Mouse (Mus musculus): ENCODE results near the gene Slc48a1.

The Slc48a1 gene

GRCm38 (mm10) chr15:97825071-97825940 is 47.0 kb downstream of the Slc48a1 start:
- peak; percentile 97 for DNase-seq (ENCODE audit: low spot score in 2 of 2)

- DNase-seq (ENCODE audit: low spot score in 2 of 2) = peak; percentile 71 to 74
Measured at GRCm38 (mm10) chr15:97825941-97826587, 47.7 kb downstream of the Slc48a1 start.

- no peak for DNase-seq (ENCODE audit: low spot score in 2 of 2)
Measured at GRCm38 (mm10) chr15:97826588-97827261, 48.4 kb downstream of the Slc48a1 start.

- no peak for DNase-seq (ENCODE audit: low spot score in 2 of 2)
Measured at GRCm38 (mm10) chr15:97827401-97827800, 49.1 kb downstream of the Slc48a1 start.

- DNase-seq (ENCODE audit: low spot score in 2 of 2) = no peak
Measured at GRCm38 (mm10) chr15:97828221-97828842, 50.0 kb downstream of the Slc48a1 start.

- DNase-seq (ENCODE audit: low spot score in 2 of 2) = no peak
Measured at GRCm38 (mm10) chr15:97828901-97829338, 50.6 kb downstream of the Slc48a1 start.

GRCm38 (mm10) chr15:97829432-97829831 is 51.1 kb downstream of the Slc48a1 start:
- no peak for DNase-seq (ENCODE audit: low spot score in 2 of 2)

GRCm38 (mm10) chr15:97830253-97830787 is 52.0 kb downstream of the Slc48a1 start:
- DNase-seq (ENCODE audit: low spot score in 2 of 2) = no peak

- no peak for DNase-seq (ENCODE audit: low spot score in 2 of 2)
Measured at GRCm38 (mm10) chr15:97830788-97831241, 52.5 kb downstream of the Slc48a1 start.

- peak; percentile 53 to 64 for DNase-seq (ENCODE audit: low spot score in 2 of 2)
Measured at GRCm38 (mm10) chr15:97831242-97831986, 53.1 kb downstream of the Slc48a1 start.

- DNase-seq (ENCODE audit: low spot score in 2 of 2) = no peak
Measured at GRCm38 (mm10) chr15:97831987-97832640, 53.8 kb downstream of the Slc48a1 start.

- DNase-seq (ENCODE audit: low spot score in 2 of 2) = no peak
Measured at GRCm38 (mm10) chr15:97832764-97833479, 54.6 kb downstream of the Slc48a1 start.

GRCm38 (mm10) chr15:97836153-97836893 is 58.0 kb downstream of the Slc48a1 start:
- peak in 1 of 2 experiments; percentile 39 for DNase-seq (ENCODE audit: low spot score in 2 of 2)

- no peak for DNase-seq (ENCODE audit: low spot score in 2 of 2)
Measured at GRCm38 (mm10) chr15:97836894-97837247, 58.6 kb downstream of the Slc48a1 start.

GRCm38 (mm10) chr15:97837491-97838061 is 59.3 kb downstream of the Slc48a1 start:
- DNase-seq (ENCODE audit: low spot score in 2 of 2) = peak in 1 of 2 experiments; percentile 35

GRCm38 (mm10) chr15:97838395-97838794 is 60.1 kb downstream of the Slc48a1 start:
- no peak for DNase-seq (ENCODE audit: low spot score in 2 of 2)

- DNase-seq (ENCODE audit: low spot score in 2 of 2) = no peak
Measured at GRCm38 (mm10) chr15:97839012-97839411, 60.7 kb downstream of the Slc48a1 start.

- no peak for DNase-seq (ENCODE audit: low spot score in 2 of 2)
Measured at GRCm38 (mm10) chr15:97839473-97839872, 61.2 kb downstream of the Slc48a1 start.
